Mouse (Mus musculus) embryonic facial prominence, embryonic 11.5 days (tissue): ENCODE results near the gene Gm11983. TPM values are rescaled to one million over a fixed set of nuclear protein-coding genes. Genes with fewer than 3 reads are reported as not detected.
"Not testable (repeated sequence)": the region's sequence is repeated elsewhere in the genome, so short reads cannot be mapped to it uniquely, and the experiment has no call there.

Experiments
- ATAC-seq: fragments of 200-750 bp; cut with Nextera tagmentation; replicated peaks from 2 replicates; pipeline ENCODE4 v1.8.0; 2017; ENCODE audit warnings: low read depth; ENCODE audit not compliant: insufficient number of reproducible peaks, low FRiP score, low TSS enrichment
- DNase-seq: peaks from one replicate; pipeline ENCODE4 v3.0.0-alpha.2; 2015; ENCODE audit warnings: low spot score
- H3K27ac ChIP-seq: fragments of 300-500 bp; sonication (generic); replicated peaks from 2 replicates; pipeline ENCODE4 v1.5.1; 2014; ENCODE audit warnings: mild to moderate bottlenecking, low read depth, low read length, control low read depth
- H3K27me3 ChIP-seq: fragments of 300-500 bp; sonication (generic); 2 replicates; pipeline ENCODE4 v1.6.1; 2014; ENCODE audit warnings: mild to moderate bottlenecking, low read length, moderate library complexity, mixed read lengths; ENCODE audit not compliant: control insufficient read depth, insufficient read depth
- H3K36me3 ChIP-seq: fragments of 300-500 bp; sonication (generic); replicated peaks from 2 replicates; pipeline ENCODE4 v1.6.1; 2014; ENCODE audit warnings: low read depth, mild to moderate bottlenecking, low read length, moderate library complexity, mixed read lengths; ENCODE audit not compliant: control insufficient read depth, insufficient read depth
- H3K4me1 ChIP-seq: fragments of 300-500 bp; sonication (generic); 2 replicates; pipeline ENCODE4 v1.6.1; 2014; ENCODE audit warnings: low read length, mixed read lengths; ENCODE audit not compliant: control insufficient read depth, insufficient read depth
- H3K4me2 ChIP-seq: fragments of 300-500 bp; sonication (generic); 2 replicates; pipeline ENCODE4 v1.6.1; 2014; ENCODE audit warnings: low read depth, mild to moderate bottlenecking, control low read depth, low read length, moderate library complexity
- H3K4me3 ChIP-seq: fragments of 300-500 bp; sonication (generic); 2 replicates; pipeline ENCODE4 v1.5.1; 2014; ENCODE audit warnings: low read depth, low read length, control low read depth
- H3K9ac ChIP-seq: fragments of 300-500 bp; sonication (generic); replicated peaks from 2 replicates; pipeline ENCODE4 v1.6.1; 2014; ENCODE audit warnings: mild to moderate bottlenecking, control low read depth, low read length
- H3K9me3 ChIP-seq: fragments of 300-500 bp; sonication (generic); replicated peaks from 2 replicates; pipeline ENCODE4 v1.6.1; 2016; ENCODE audit warnings: mild to moderate bottlenecking, low read length, inconsistent platforms, mixed read lengths; ENCODE audit not compliant: control insufficient read depth
- WGBS: fragments of 180-500 bp; shearing (Covaris S2); extraction: QIAGEN DNeasy Blood & Tissue Kit; methylation state at CpG from one replicate; pipeline ENCODE4 v1.1.7; 2014; 5-methylcytosine and 5-hydroxymethylcytosine counted together
- polyA plus RNA-seq: library from polyadenylated mRNA; unstranded; fragments of >200 nt; fragmentation: Nextera tagmentation; extraction: Ambion mirVana; gene quantifications from 2 replicates; pipeline ENCODE4 v1.2.1, GENCODE M21; 2014

Gene Gm11983
- polyA plus RNA-seq, 1 experiment from 2014 or later = not detected

DNA sequence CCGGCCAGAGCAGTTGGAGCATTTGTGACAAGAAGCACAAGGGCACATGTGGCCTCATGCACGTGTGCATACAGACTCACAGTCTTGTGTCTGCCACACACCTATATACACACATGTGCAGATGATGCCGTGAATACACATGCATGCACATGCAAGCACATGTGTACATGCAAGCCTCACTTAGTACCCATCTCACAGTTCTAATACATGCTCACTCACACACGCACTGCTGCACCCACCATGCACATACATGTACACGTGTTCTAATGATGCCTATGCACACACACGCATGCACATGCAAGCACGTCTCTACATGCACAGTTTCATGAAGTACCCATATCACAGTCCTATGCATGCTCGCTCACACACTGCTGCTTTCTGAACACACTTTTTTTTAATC lies 21.6 kb upstream of the Gm11983 start:
- Histone ChIP-seq H3K4me2 (no peak overlapping the region), H3K9ac (no peak overlapping the region), H3K4me1 (no peaks in the 10 kb centered on the region), H3K36me3 (no peaks in the 10 kb centered on the region), H3K4me3 (no peak overlapping the region), H3K9me3 (no peaks in the 10 kb centered on the region), H3K27me3 (no peaks in the 10 kb centered on the region), H3K27ac (no peak overlapping the region)
- no peak for DNase-seq
- no peak for ATAC-seq
- 85% methylated on average over 8 of the region's 8 CpGs for WGBS

- Histone ChIP-seq H3K9me3 (no peaks in the 10 kb centered on the region), H3K36me3 (no peaks in the 10 kb centered on the region), H3K4me2 (no peak overlapping the region), H3K9ac (no peak overlapping the region), H3K27ac (no peak overlapping the region), H3K27me3 (no peaks in the 10 kb centered on the region), H3K4me1 (no peaks in the 10 kb centered on the region), H3K4me3 (no peak overlapping the region)
- 90% methylated on average over 3 of the region's 3 CpGs for WGBS
- DNase-seq = no peak
- ATAC-seq = no peak
Observed at GRCm38 (mm10) chr11:6855942-6856341, 18.5 kb upstream of the Gm11983 start.

DNA sequence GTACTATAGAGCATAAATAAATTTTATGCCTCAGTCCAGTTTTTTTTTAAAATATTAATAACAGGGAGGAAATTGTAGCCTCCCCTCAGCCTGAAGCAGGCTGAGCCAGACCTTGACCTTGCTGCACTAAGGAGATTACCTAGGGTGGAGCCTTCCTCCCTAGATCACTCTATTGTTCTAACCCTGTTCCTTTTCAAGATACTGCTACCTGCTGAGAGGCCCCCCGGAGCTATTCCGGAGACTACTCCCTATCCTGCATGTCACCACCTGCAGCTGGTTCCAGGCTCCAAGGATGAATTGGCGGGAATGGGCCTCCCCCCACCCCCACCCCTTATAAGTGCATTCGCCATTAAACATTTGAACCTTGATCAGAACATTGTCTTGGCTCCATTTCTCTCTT lies 15.9 kb upstream of the Gm11983 start:
- DNase-seq = not testable (repeated sequence)
- WGBS = 72% methylated on average over 4 of the region's 4 CpGs

DNA sequence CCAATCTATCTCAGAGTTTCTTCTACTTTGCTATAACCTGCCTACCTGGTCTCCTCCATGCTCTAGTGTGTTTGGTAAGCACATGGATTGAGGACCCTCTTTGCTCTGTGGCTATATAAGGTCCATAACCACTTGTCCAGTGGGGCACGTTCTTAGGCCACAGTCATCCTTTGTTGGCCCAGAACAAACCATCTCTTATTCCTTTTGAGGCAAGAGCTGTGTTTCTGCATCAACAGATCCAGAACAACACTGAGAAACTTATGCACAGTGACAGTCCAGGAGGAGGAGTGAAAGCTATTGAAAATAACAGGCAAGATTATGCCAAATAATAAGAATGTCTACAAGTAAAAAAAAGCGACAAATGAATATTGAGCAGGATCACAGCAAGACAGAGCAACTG lies 6.4 kb upstream of the Gm11983 start:
- H3K36me3 ChIP-seq = no peaks in the 10 kb centered on the region
- no peak overlapping the region for H3K9ac ChIP-seq
- DNase-seq (no peak), ATAC-seq (no peak)
- no peaks in the 10 kb centered on the region for H3K27me3 ChIP-seq
- H3K27ac ChIP-seq = no peak overlapping the region
- WGBS = 78% methylated on average over 2 of the region's 2 CpGs
- no peaks in the 10 kb centered on the region for H3K4me1 ChIP-seq
- no peak overlapping the region for H3K4me3 ChIP-seq
- no peak overlapping the region for H3K4me2 ChIP-seq
- H3K9me3 ChIP-seq = no peaks in the 10 kb centered on the region

More for the DNA sequence above, 15.9 kb upstream of the Gm11983 start:
- H3K4me1 ChIP-seq, H3K9ac ChIP-seq, H3K27ac ChIP-seq, H3K9me3 ChIP-seq, H3K36me3 ChIP-seq, ATAC-seq, H3K4me3 ChIP-seq, H3K4me2 ChIP-seq, H3K27me3 ChIP-seq: not testable (repeated sequence)

- H3K4me3 ChIP-seq = no peak overlapping the region
- H3K9me3 ChIP-seq = no peaks in the 10 kb centered on the region
- ATAC-seq (no peak), DNase-seq (no peak)
- H3K27ac ChIP-seq = no peak overlapping the region
- 90% methylated on average over 5 of the region's 5 CpGs for whole genome bisulfite sequencing
- no peak overlapping the region for H3K9ac ChIP-seq
- no peaks in the 10 kb centered on the region for H3K4me1 ChIP-seq
- no peak overlapping the region for H3K4me2 ChIP-seq
- H3K27me3 ChIP-seq = no peaks in the 10 kb centered on the region
- H3K36me3 ChIP-seq = no peaks in the 10 kb centered on the region
Observed at GRCm38 (mm10) chr11:6842160-6842559, 4.7 kb upstream of the Gm11983 start.

- Histone ChIP-seq H3K9ac (no peak overlapping the region), H3K4me2 (no peak overlapping the region), H3K27ac (no peak overlapping the region), H3K36me3 (no peaks in the 10 kb centered on the region), H3K4me1 (no peaks in the 10 kb centered on the region), H3K27me3 (no peaks in the 10 kb centered on the region), H3K4me3 (no peak overlapping the region), H3K9me3 (no peaks in the 10 kb centered on the region)
- WGBS = 68% methylated on average over 3 of the region's 3 CpGs
- DNase-seq (no peak), ATAC-seq (no peak)
Observed at GRCm38 (mm10) chr11:6840775-6841174, 3.3 kb upstream of the Gm11983 start.

GRCm38 (mm10) chr11:6834636-6835035 lies 2.8 kb downstream of the Gm11983 start:
- 67% methylated on average over 13 of the region's 13 CpGs for WGBS
- Histone ChIP-seq H3K9me3 (no peaks in the 10 kb centered on the region), H3K4me2 (no peak overlapping the region), H3K36me3 (no peaks in the 10 kb centered on the region), H3K27me3 (no peaks in the 10 kb centered on the region), H3K9ac (no peak overlapping the region), H3K4me3 (no peak overlapping the region), H3K4me1 (no peaks in the 10 kb centered on the region), H3K27ac (no peak overlapping the region)
- DNase-seq (no peak), ATAC-seq (no peak)

DNA sequence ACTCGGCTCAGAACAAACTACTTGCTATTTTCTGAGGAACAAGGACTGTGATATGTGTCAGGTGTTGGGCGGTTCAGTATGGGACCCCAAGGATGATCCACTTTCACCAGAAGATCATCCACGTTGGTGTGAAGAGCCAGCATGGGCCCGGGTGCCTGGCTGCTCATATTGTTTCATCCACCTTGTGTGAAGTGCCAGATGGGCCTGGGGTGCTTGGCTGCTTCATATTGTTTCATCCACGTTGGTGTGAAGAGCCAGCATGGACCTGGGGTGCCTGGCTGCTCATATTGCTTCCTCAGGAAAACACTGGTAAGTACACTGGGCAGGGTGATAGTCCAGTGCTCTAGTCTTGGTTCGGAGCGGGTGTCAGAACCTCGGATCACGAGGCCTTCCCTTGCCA lies 3.7 kb downstream of the Gm11983 start:
- H3K27ac ChIP-seq = no peak overlapping the region
- no peak overlapping the region for H3K9ac ChIP-seq
- H3K4me3 ChIP-seq = no peak overlapping the region
- H3K9me3 ChIP-seq = no peaks in the 10 kb centered on the region
- no peaks in the 10 kb centered on the region for H3K36me3 ChIP-seq
- no peak overlapping the region for H3K4me2 ChIP-seq
- 90% methylated on average over 9 of the region's 9 CpGs for WGBS
- no peaks in the 10 kb centered on the region for H3K4me1 ChIP-seq
- ATAC-seq (no peak), DNase-seq (no peak)
- H3K27me3 ChIP-seq = no peaks in the 10 kb centered on the region
